Mouse (Mus musculus): ENCODE data around the gene Casc3. TPM values are rescaled to one million over a fixed set of nuclear protein-coding genes. Genes with fewer than 3 reads are reported as not detected.

The Casc3 gene
- polyA plus RNA-seq, 1 experiment from 2014 or later, result 7.0 TPM

DNA sequence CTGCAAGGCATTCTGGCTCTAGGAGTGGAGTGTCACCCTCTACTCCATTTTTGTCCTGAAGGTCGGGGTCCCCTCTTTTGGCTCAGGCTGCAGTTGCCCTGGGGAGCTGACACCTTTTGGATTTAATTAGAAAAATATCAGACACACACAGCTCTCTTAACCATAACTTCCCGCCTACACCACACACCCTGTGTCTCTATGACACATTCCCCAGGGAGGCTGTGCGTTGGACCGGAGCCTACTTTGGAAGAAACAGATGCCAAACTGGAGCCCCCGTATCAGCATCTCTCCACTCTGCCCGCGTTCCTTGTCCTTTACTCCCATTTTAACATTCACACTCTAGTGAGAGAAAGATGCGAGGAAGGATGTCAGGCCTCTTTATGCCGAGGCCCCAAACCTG is 33.8 kb downstream of the Casc3 start:
- no peak for TF ChIP-seq CTCF (IDR thresholded peaks at IDR 0.05; ENCODE audit: low read depth)
- TF ChIP-seq EP300 (IDR thresholded peaks at IDR 0.05; ENCODE audit: low read depth), result no peak
- Histone ChIP-seq H3K27ac (ENCODE audit: low read depth) (no peak overlapping the region), H3K36me3 (replicated peaks; ENCODE audit: insufficient read depth, low read length) (peaks cover 5% of the 10 kb centered on the region), H3K9ac (replicated peaks) (no peak overlapping the region), H3K4me2 (ENCODE audit: low read depth, low read length) (no peak overlapping the region), H3K4me3 (ENCODE audit: low read depth, low read length) (no peak overlapping the region), H3K27me3 (ENCODE audit: insufficient read depth, low read length) (peaks cover 19% of the 10 kb centered on the region), H3K9me3 (ENCODE audit: low read length) (no peaks in the 10 kb centered on the region), H3K4me1 (ENCODE audit: insufficient read depth) (peaks cover 12% of the 10 kb centered on the region)
- DNase-seq (no peak), ATAC-seq (no peak)
- 72% methylated on average over 9 of the region's 9 CpGs for WGBS (ENCODE audit: insufficient replicate concordance)

DNA sequence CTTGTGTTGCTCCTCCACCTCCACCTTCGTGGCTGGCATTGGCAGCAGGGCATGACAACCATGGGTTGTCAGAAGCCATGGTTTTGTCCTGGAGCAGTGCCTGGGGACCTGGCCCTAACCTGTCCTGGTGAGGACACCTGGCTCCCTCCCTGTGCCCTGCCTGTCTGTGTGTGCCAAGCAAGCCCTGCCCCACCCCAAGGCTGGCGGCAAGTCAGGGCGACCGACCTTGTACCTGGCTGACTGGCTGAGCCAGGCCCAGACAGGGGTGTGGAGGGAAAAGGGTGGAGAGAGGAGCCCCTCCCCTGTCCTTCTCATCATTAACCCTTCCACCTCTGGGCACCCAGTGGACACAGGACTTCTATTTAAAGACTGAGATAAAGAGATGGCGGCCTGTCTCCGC is 34.7 kb downstream of the Casc3 start:
- H3K4me2 ChIP-seq (ENCODE audit: low read depth, low read length), result no peak overlapping the region
- 65% methylated on average over 6 of the region's 6 CpGs for WGBS (ENCODE audit: insufficient replicate concordance)

DNA sequence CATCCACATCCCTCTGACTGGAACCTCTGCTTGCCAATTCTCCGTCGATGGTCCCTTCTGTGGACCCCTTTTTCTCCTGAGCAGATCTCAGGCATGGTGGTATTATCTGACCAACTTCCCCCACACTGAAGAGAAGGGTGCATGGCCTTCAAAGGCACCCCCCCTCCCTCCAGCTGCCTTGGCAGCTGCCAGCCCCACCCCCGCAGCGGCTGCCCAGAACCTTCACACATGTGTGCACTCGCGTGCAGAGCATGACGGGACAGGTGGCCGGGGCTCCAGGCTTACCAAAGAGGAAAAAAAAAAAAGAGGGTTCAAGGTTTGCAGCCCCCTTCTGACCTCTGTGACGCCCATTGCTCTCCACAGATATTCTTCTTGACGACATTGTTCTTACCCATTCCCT is 35.2 kb downstream of the Casc3 start:
- DNase-seq (peak; percentile 56), ATAC-seq (no peak)
- H3K27me3 ChIP-seq (ENCODE audit: insufficient read depth, low read length), result peaks cover 19% of the 10 kb centered on the region
- no peak overlapping the region for H3K4me2 ChIP-seq (ENCODE audit: low read depth, low read length)
- H3K9ac ChIP-seq (replicated peaks), result no peak overlapping the region
- H3K36me3 ChIP-seq (replicated peaks; ENCODE audit: insufficient read depth, low read length), result no peaks in the 10 kb centered on the region
- TF ChIP-seq EP300 (IDR thresholded peaks at IDR 0.05; ENCODE audit: low read depth) (no peak), CTCF (IDR thresholded peaks at IDR 0.05; ENCODE audit: low read depth) (no peak)
- H3K4me3 ChIP-seq (ENCODE audit: low read depth, low read length), result no peak overlapping the region
- no peak overlapping the region for H3K27ac ChIP-seq (ENCODE audit: low read depth)
- no peaks in the 10 kb centered on the region for H3K9me3 ChIP-seq (ENCODE audit: low read length)
- 56% methylated on average over 10 of the region's 10 CpGs for WGBS (ENCODE audit: insufficient replicate concordance)
- H3K4me1 ChIP-seq (ENCODE audit: insufficient read depth), result peaks cover 12% of the 10 kb centered on the region

More for the DNA sequence above, 34.7 kb downstream of the Casc3 start:
- H3K4me3 ChIP-seq (ENCODE audit: low read depth, low read length), result no peak overlapping the region
- no peak overlapping the region for H3K27ac ChIP-seq (ENCODE audit: low read depth)
- peaks cover 19% of the 10 kb centered on the region for H3K27me3 ChIP-seq (ENCODE audit: insufficient read depth, low read length)
- H3K4me1 ChIP-seq (ENCODE audit: insufficient read depth), result peaks cover 12% of the 10 kb centered on the region
- DNase-seq, result no peak
- no peak overlapping the region for H3K9ac ChIP-seq (replicated peaks)
- H3K36me3 ChIP-seq (replicated peaks; ENCODE audit: insufficient read depth, low read length), result no peaks in the 10 kb centered on the region
- no peak for ATAC-seq
- no peak for TF ChIP-seq EP300 (IDR thresholded peaks at IDR 0.05; ENCODE audit: low read depth)
- TF ChIP-seq CTCF (IDR thresholded peaks at IDR 0.05; ENCODE audit: low read depth), result no peak
- no peaks in the 10 kb centered on the region for H3K9me3 ChIP-seq (ENCODE audit: low read length)

DNA sequence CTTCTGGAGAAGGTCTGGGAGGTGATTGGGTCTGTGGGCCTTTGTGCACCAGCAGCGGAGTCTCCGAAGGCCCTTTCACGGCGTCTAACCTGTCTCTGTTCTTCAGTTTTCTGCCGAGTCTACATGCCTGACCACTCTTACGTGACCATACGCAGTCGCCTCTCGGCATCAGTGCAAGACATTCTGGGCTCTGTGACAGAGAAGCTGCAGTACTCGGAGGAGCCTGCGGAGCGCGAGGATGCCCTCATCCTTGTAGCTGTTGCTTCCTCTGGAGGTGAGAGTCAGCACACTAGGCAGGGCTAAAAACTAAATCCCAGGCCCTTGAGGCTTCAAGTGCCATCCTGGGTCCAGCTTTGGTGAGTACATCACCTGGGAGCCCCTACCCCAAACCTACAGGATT is 41.3 kb downstream of the Casc3 start:
- WGBS (ENCODE audit: insufficient replicate concordance), result 69% methylated on average over 13 of the region's 13 CpGs
- Histone ChIP-seq H3K4me3 (ENCODE audit: low read depth, low read length) (no peak overlapping the region), H3K27me3 (ENCODE audit: insufficient read depth, low read length) (no peaks in the 10 kb centered on the region), H3K27ac (ENCODE audit: low read depth) (no peak overlapping the region), H3K9me3 (ENCODE audit: low read length) (no peaks in the 10 kb centered on the region), H3K4me1 (ENCODE audit: insufficient read depth) (peaks cover 4% of the 10 kb centered on the region; the same call in 1 of the 2 replicates), H3K36me3 (replicated peaks; ENCODE audit: insufficient read depth, low read length) (no peaks in the 10 kb centered on the region), H3K9ac (replicated peaks) (no peak overlapping the region), H3K4me2 (ENCODE audit: low read depth, low read length) (no peak overlapping the region)
- DNase-seq, result no peak
- TF ChIP-seq CTCF (IDR thresholded peaks at IDR 0.05; ENCODE audit: low read depth), result no peak
- TF ChIP-seq EP300 (IDR thresholded peaks at IDR 0.05; ENCODE audit: low read depth), result no peak
- ATAC-seq, result no peak

DNA sequence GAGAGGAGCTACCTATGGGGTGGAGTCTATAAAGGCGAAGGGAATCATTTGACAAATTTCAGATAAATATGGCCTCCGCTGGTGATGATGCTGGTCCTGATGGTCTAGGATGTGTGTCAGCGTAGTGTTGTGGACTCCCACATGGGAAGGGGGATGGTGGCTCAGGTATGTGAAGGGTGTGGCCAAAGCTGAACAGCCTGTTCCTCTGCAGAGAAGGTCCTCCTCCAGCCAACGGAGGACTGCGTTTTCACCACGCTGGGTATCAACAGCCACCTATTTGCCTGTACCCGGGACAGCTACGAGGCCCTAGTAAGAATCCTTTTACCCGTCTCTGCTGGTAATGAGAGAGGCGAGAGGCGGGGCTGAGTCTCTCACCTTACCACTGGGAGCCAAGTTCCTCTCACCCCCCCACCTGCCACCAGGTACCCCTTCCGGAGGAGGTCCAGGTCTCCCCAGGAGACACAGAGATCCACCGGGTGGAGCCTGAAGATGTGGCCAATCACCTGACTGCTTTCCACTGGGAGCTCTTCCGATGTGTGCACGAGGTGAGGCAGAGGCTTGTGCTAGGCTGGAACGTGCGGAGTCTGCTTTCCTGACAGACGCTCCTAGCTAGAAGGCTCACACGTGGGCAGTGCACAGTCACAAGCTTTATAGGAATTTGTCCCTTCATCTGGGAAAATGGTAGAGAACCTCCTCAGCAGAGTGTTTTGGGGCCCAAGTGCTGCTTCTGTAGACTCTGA is 42.3 kb downstream of the Casc3 start:
- WGBS (ENCODE audit: insufficient replicate concordance), result 69% methylated on average over 19 of the region's 19 CpGs
- H3K27ac ChIP-seq (ENCODE audit: low read depth), result no peak overlapping the region
- no peak for TF ChIP-seq CTCF (IDR thresholded peaks at IDR 0.05; ENCODE audit: low read depth)
- TF ChIP-seq EP300 (IDR thresholded peaks at IDR 0.05; ENCODE audit: low read depth), result no peak
- H3K4me3 ChIP-seq (ENCODE audit: low read depth, low read length), result no peak overlapping the region
- H3K4me1 ChIP-seq (ENCODE audit: insufficient read depth), result peaks cover 4% of the 10 kb centered on the region; the same call in 1 of the 2 replicates
- H3K9ac ChIP-seq (replicated peaks), result no peak overlapping the region
- no peaks in the 10 kb centered on the region for H3K27me3 ChIP-seq (ENCODE audit: insufficient read depth, low read length)
- no peak for ATAC-seq
- H3K36me3 ChIP-seq (replicated peaks; ENCODE audit: insufficient read depth, low read length), result no peaks in the 10 kb centered on the region
- no peak overlapping the region for H3K4me2 ChIP-seq (ENCODE audit: low read depth, low read length)
- DNase-seq, result no peak
- H3K9me3 ChIP-seq (ENCODE audit: low read length), result no peaks in the 10 kb centered on the region

DNA sequence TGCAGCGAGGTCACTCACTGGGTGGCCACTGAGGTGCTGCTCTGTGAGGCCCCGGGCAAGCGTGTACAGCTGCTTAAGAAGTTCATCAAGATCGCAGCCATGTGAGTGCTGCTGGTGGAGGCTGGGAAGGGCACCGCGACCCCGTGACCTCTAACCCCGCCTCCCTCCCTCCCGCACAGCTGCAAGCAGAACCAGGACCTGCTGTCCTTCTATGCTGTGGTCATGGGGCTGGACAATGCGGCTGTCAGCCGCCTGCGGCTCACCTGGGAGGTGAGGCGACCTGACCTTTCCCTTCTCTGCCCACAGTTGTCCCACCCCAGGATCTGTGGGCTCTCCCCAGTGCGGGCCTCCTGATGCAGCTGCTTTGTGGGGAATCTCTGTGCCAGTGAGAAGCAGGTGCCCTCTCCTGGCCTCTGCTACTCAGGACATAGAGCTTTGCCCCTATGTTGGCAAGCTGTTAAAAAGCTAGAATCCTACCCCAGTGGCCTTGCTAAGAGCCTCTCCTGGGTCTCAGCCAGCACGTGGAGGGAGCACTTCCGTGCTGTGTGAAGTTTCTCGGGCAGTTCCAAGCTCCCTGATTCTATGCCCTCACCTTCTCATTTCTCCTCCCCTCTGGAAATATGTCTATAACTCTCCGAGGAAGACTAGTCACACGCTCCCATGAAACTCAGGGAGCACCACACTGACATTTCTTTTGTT is 44.6 kb downstream of the Casc3 start:
- Histone ChIP-seq H3K27ac (ENCODE audit: low read depth) (no peak overlapping the region), H3K4me1 (ENCODE audit: insufficient read depth) (peaks cover 4% of the 10 kb centered on the region; the same call in 1 of the 2 replicates), H3K9me3 (ENCODE audit: low read length) (no peaks in the 10 kb centered on the region), H3K36me3 (replicated peaks; ENCODE audit: insufficient read depth, low read length) (no peaks in the 10 kb centered on the region), H3K9ac (replicated peaks) (no peak overlapping the region), H3K27me3 (ENCODE audit: insufficient read depth, low read length) (no peaks in the 10 kb centered on the region), H3K4me2 (ENCODE audit: low read depth, low read length) (peak overlapping the region; percentile 47), H3K4me3 (ENCODE audit: low read depth, low read length) (no peak overlapping the region)
- WGBS (ENCODE audit: insufficient replicate concordance), result 28% methylated on average over 19 of the region's 19 CpGs
- TF ChIP-seq EP300 (IDR thresholded peaks at IDR 0.05; ENCODE audit: low read depth), result no peak
- TF ChIP-seq CTCF (IDR thresholded peaks at IDR 0.05; ENCODE audit: low read depth), result no peak
- ATAC-seq, result peak; percentile 38; the same call in 1 of the 2 replicates
- no peak for DNase-seq

All from liver, postnatal 0 days (tissue).